Mouse (Mus musculus) cerebellum, adult (tissue): ENCODE results near the gene Amhr2.

Source experiments
- ATAC-seq: cut with Nextera tagmentation; 2 replicates; pipeline ENCODE4 v1.9.2; 2017; ENCODE audit warnings: mild to moderate bottlenecking, moderate library complexity, mixed read lengths; ENCODE audit not compliant: insufficient number of reproducible peaks, low FRiP score, low TSS enrichment

Gene Amhr2

GRCm38 (mm10) chr15:102421437-102421836, 23.7 kb upstream of the Amhr2 start:
- ATAC-seq = no peak

- ATAC-seq = no peak
Measured at GRCm38 (mm10) chr15:102423602-102424240, 21.4 kb upstream of the Amhr2 start.

- ATAC-seq = no peak
Measured at GRCm38 (mm10) chr15:102424657-102425056, 20.5 kb upstream of the Amhr2 start.

- no peak for ATAC-seq
Measured at GRCm38 (mm10) chr15:102426963-102427362, 18.2 kb upstream of the Amhr2 start.

- no peak for ATAC-seq
Measured at GRCm38 (mm10) chr15:102432046-102432445, 13.1 kb upstream of the Amhr2 start.

DNA sequence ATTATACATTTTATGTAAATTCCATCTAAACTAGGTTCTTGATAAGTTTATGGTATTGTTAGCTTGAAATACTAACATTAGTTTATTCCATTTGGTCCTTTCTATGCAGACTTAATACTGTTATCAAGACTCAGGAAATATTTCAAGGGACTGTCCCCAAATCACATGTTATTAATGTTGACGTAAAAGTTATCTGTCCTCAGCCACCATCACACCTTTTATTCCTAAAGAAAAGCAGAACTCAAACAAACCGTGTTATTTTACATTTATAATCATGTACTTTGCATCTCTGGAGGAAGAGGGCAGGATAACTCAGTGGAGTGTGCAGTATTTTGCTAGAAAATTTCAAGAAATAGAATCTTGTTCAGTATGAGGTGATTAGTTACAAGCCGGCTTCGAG, 12.0 kb upstream of the Amhr2 start:
- ATAC-seq = no peak

GRCm38 (mm10) chr15:102442490-102442889, 2.7 kb upstream of the Amhr2 start:
- no peak for ATAC-seq

DNA sequence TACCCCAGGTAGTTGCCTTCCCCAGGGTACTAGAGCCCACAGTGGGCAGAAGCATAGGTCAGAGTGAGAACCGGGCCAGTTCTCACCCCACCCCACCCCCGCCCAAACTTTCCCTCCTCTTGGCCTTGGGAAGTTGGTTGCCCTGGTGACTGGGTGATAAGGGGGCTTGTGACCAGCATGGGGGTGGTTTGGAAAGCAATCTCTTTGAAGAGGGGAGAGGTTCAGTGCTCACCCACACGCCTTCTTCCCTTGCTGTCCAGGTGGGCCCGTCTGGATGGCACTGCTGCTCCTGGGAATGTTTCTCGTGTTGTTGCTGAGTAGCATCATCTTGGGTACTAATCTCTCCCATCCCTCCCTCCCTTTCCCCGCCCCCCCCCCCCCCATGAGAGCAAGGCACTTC, 1.3 kb downstream of the Amhr2 start:
- ATAC-seq = no peak

DNA sequence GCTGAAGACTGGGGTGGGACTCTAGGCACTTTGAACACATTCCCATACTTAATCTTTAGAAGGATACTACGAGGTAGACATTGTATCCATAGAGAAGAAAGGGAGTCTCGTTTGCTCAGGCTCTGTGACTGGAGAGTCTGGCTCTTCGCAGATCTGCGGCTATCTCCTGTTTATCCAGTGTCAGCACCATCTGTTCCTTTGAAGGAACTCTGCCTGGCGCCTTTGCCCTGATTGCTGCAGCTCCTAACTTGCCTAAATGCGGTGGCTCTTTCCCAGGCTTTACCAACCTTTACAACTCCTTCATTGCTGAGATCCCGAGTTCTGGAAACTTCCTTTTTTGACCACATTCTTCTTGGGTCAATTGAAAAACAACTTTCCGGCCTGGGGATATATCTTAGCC, 4.2 kb downstream of the Amhr2 start:
- no peak for ATAC-seq

DNA sequence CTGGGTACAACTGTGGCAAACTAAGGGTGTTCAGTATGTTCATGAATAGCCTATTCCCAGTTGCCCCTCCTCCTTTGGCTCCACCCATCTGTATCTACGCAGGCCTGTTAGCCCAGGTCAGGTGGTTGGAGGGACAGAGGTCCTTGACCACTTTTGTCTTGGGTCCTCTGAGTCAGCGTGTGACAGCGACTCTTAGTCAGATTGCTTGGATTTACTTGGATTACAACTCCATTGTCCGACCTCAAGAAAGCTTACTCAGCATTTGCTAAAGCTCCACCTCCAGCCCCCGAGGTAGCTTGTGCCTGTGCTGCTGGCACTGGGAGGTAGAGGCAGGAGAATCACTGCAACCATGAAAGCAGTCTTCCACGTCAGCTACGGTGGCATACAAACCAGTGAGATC, 5.8 kb downstream of the Amhr2 start:
- no peak for ATAC-seq

- ATAC-seq = no peak
Measured at GRCm38 (mm10) chr15:102451666-102452430, 6.7 kb downstream of the Amhr2 start.

DNA sequence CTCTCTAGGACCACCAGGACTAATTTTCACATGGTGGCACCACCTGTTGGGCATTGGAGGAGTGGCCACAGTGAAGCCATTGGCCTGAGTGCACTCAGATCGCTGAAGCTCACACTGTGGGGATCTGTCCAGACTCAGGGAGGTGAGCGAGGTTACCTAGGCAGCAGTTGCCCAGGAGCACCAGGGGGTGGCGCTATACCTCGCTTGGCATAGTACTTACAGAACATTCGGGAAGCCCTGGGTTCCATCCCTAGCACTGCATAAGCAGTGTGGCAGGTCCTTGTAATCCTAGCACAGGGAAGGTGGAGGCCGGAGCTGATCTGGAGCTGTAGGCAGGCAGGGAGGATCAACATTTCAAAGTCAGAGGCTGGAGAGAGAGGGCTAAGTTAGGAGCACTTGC, 10.8 kb downstream of the Amhr2 start:
- no peak for ATAC-seq

DNA sequence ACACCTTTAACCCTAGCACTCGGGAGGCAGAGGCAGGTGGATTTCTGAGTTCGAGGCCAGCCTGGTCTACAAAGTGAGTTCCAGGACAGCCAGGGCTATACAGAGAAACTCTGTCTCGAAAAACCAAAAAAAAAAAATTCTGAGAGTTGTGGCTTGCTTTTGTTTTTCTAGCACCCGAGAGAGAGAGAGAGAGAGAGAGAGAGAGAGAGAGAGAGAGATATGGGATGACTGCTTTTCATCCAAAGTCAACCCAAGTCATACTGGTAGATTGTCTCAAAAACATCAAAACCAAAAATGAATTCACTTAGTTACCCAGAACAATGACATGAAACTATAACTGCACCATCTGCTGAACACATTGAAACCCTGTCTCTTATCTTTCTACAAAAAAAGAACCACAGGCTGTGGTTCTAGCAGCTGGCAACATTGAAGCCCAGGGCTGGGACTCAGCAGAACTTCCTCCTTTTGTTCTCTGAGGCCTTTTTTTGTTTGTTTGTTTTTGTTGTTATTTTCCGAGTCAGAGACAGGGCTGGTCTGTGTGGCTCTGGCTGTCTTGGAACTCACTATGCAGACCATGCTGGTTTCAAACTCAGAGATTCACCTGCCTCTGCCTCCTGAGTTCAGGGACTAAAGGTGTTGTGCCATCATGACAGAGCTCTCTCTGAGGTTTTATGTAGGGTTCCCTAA, 13.0 kb downstream of the Amhr2 start:
- ATAC-seq = no peak

GRCm38 (mm10) chr15:102458904-102459317, 13.7 kb downstream of the Amhr2 start, which contains the start of gene Prr13:
Prr13 (plus strand) TSS chr15:102459028.
- peak; percentile 96 for ATAC-seq

DNA sequence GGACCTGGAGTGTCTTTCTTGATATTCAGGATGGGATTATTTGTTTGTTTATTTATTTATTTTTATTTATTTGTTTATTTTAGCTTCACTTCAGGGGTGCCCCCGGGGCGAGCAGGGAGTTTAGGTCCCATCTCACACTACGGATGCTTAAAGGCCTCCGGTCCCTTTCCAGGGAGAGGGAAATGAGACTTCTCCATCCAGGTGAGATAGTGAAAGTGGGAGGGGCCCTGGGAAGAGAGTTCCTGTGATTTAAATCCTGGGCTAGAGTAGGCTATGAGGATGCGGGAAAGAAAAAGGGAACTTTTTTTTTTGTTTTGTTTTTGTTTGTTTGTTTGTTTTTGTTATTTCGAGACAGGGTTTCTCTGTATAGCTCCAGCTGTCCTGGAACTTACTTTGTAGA, 14.2 kb downstream of the Amhr2 start:
- no peak for ATAC-seq

GRCm38 (mm10) chr15:102459847-102460246, 14.7 kb downstream of the Amhr2 start:
- no peak for ATAC-seq

GRCm38 (mm10) chr15:102460409-102460808, 15.2 kb downstream of the Amhr2 start:
- ATAC-seq = no peak

DNA sequence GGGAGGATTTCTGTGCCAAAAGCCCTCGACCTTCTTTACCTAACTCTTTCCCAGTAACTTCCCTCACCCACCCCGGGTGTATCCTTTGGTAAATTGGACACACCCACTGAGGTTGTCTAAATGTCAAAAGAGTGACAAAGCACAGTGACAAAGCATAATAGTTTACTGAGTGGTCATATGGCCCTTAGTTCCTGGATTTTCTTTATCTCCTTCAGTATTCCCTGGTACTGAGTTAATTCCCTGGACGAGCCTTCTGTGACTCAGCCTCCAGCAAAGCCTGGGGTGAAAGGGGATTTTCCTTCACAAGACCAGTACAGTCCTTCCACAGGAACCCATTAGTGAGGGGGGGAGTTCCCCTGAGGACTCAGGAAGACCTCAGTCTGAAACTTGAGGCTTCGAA, 15.8 kb downstream of the Amhr2 start:
- no peak for ATAC-seq

GRCm38 (mm10) chr15:102461430-102462075, 16.4 kb downstream of the Amhr2 start:
- no peak for ATAC-seq

- no peak for ATAC-seq
Measured at GRCm38 (mm10) chr15:102463666-102464065, 18.5 kb downstream of the Amhr2 start.
